Comparison of ENCODE assay signal across 12 mouse cellular contexts in the genomic region with DNA sequence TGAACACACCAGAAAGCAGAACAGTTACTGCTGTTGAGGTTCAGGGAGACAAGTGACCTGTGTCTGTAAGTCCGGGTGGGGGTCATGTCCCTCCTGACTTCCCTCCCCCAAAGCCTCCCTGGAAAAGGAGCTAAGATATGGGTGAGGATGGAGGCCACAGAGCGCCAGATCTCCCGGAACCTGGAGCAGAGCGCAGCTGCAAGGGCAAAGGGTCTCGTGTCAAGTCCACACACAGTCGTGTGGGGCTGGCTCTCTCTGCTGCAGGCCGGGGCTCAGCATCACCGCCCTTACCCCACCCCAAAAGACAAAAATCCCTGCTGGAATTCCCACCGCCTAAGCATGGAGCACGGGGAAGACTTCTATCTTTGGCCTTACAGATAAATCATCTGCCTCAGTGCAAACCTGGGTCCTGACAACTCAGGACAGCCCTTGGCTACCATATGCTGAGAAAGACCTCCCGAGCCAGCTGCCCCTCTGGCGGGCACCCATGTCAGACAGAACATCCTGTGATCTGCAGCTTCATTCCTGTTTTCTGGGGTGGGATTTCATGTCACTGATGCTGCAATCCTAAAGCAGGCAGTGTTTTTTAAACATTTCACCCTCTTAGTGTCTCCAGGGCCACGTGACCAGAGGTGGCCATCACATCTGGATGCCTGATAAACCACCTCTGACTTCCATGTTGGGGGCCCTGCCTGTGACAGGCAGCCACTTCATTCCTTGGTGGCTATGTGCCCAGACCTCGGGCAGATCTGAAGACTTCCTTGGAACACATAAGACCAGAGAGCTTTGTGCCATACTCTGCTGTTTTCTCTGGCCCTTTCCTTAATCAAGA.
DNase-seq lines count a peak whose midpoint lies in the region; ATAC-seq lines count a peak whose summit lies in the region.
"Had no signal": no experiment of that assay in that cellular context is flagged by ENCODE, and none has a peak within 500 bp of the region (broad histone marks: within the 10 kb centered on the region; RNA-seq: fewer than 3 reads in every experiment).

No protein-coding gene starts in this region.

- H3K4me2 ChIP-seq in heart, embryonic 13.5 days, result peak overlapping the region; percentile 30; the same call in 1 of the 2 replicates
- peak overlapping the region; percentile 44; the same call in 1 of the 2 replicates for H3K4me2 ChIP-seq in liver, embryonic 15.5 days
- H3K4me2 ChIP-seq: forebrain, embryonic 15.5 days had no signal

- H3K9ac ChIP-seq in heart, embryonic 13.5 days, result peak overlapping the region; percentile 58; the same call in 1 of the 2 replicates
- no peak overlapping the region for H3K9ac ChIP-seq in liver, embryonic 15.5 days
- H3K9ac ChIP-seq: forebrain, embryonic 15.5 days; liver, embryonic 14.5 days had no signal

- H3K4me3 ChIP-seq in heart, embryonic 13.5 days, result no peak overlapping the region
- no peak overlapping the region for H3K4me3 ChIP-seq in liver, embryonic 15.5 days (replicated peaks)
- no peak overlapping the region for H3K4me3 ChIP-seq in forebrain, embryonic 10.5 days
- H3K4me3 ChIP-seq: forebrain, embryonic 15.5 days had no signal

- 54% methylated on average over 14 of the region's 14 CpGs for WGBS in heart, embryonic 13.5 days
- WGBS in liver, embryonic 15.5 days (ENCODE audit: insufficient replicate concordance), result 67% methylated on average over 14 of the region's 14 CpGs
- 87% methylated on average over 14 of the region's 14 CpGs for WGBS in forebrain, embryonic 10.5 days

- intact Hi-C loops in left cerebral cortex, postnatal 4 days (cut with DNase I), result no loop called here

- H3K36me3 ChIP-seq in heart, embryonic 13.5 days, result peaks cover 2% of the 10 kb centered on the region; the same call in 1 of the 2 replicates
- H3K36me3 ChIP-seq in liver, embryonic 15.5 days (replicated peaks), result no peaks in the 10 kb centered on the region
- H3K36me3 ChIP-seq in forebrain, embryonic 10.5 days (replicated peaks), result peaks cover 19% of the 10 kb centered on the region
- H3K36me3 ChIP-seq: forebrain, embryonic 15.5 days had no signal

- peak overlapping the region; percentile 74 for H3K27ac ChIP-seq in heart, embryonic 13.5 days (replicated peaks)
- no peak overlapping the region for H3K27ac ChIP-seq in liver, embryonic 15.5 days (replicated peaks)
- H3K27ac ChIP-seq in forebrain, embryonic 10.5 days, result no peak overlapping the region
- H3K27ac ChIP-seq: forebrain, embryonic 15.5 days; liver, embryonic 14.5 days had no signal

- peaks cover 38% of the 10 kb centered on the region for H3K4me1 ChIP-seq in heart, embryonic 13.5 days
- H3K4me1 ChIP-seq in liver, embryonic 15.5 days (replicated peaks), result peaks cover 22% of the 10 kb centered on the region
- H3K4me1 ChIP-seq in forebrain, embryonic 10.5 days, result peaks cover 30% of the 10 kb centered on the region

- no peak for ATAC-seq in heart, embryonic 13.5 days (ENCODE audit: extremely low read depth, insufficient number of reproducible peaks, low FRiP score, low TSS enrichment)
- ATAC-seq in erythroid progenitor cell, adult 5-6 weeks (replicated peaks; ENCODE audit: low FRiP score, poor library complexity, severe bottlenecking), result peak; percentile 52; the same call in 1 of the 2 replicates
- no peak for ATAC-seq in liver, embryonic 15.5 days (ENCODE audit: insufficient read depth)
- ATAC-seq: forebrain, embryonic 15.5 days had no signal

- no peak for DNase-seq in heart, adult 11 months
- DNase-seq in left cerebral cortex, postnatal 4 days, result peak; percentile 46
- DNase-seq in left cerebral cortex, adult 8-10 months (ENCODE audit: low spot score in 2 of 2), result no peak
- DNase-seq in forebrain, embryonic 10.5 days (ENCODE audit: extremely low spot score, low spot score), result no peak
- DNase-seq: cerebellum, adult 9-10 months; right cerebral cortex, postnatal 14 days; thymus, postnatal 36 days had no signal

- no peaks in the 10 kb centered on the region for H3K9me3 ChIP-seq in heart, embryonic 13.5 days
- H3K9me3 ChIP-seq in liver, embryonic 15.5 days (replicated peaks), result no peaks in the 10 kb centered on the region
- no peaks in the 10 kb centered on the region for H3K9me3 ChIP-seq in forebrain, embryonic 10.5 days
- H3K9me3 ChIP-seq: forebrain, embryonic 15.5 days had no signal

- H3K27me3 ChIP-seq in heart, embryonic 13.5 days (replicated peaks), result no peaks in the 10 kb centered on the region
- no peaks in the 10 kb centered on the region for H3K27me3 ChIP-seq in liver, embryonic 15.5 days
- no peaks in the 10 kb centered on the region for H3K27me3 ChIP-seq in forebrain, embryonic 10.5 days (ENCODE audit: poor library complexity, severe bottlenecking)
- H3K27me3 ChIP-seq: forebrain, embryonic 15.5 days had no signal
